28 mouse cellular contexts compared by ENCODE assay signal in the genomic region with DNA sequence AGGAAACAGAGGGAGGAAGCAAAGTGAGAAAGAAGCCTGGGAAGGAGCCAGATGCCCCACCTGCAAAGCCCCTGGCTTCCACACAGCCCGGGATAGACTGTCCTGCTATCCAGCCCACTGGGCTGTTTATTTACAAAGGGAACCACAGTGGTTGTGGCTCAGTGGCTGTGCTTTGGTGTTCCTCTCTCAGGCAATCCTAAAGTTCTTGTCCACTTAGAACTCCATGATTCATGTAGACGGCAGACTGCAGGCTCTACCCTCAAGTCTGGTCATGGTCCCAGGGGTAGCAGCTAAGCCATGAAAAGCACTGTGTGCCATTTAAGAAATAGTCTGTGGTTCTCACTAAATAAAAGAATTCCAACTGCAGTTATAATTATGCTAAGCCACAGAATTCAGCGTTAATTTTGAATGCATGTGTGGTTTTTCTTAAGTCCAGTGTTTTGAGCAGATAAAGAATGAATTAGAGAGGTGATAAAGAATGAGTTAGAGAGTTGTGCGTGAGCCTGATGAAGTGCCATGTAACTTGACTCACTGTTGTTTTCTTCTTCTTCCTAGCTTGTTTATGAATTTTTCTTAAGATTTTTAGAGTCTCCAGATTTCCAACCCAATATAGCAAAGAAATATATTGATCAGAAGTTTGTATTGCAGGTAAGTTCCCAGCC. TPM values are rescaled to one million over a fixed set of nuclear protein-coding genes. Genes with fewer than 3 reads are reported as not detected.
DNase-seq lines count a peak whose midpoint lies in the region; ATAC-seq and TF ChIP-seq lines count a peak whose summit lies in the region.
"Had no signal": no experiment of that assay in that cellular context is flagged by ENCODE, and none has a peak within 500 bp of the region (broad histone marks: within the 10 kb centered on the region; RNA-seq: fewer than 3 reads in every experiment).

No protein-coding gene starts in this region.

- 0 out of 2 replicates have a peak overlapping the region, but pooled peaks have one; percentile 33 for H3K9ac ChIP-seq in liver, embryonic 12.5 days
- H3K9ac ChIP-seq: embryonic facial prominence, embryonic 12.5 days; forebrain, embryonic 15.5 days; hindbrain, embryonic 15.5 days; limb, embryonic 13.5 days; liver, embryonic 15.5 days; midbrain, embryonic 12.5 days had no signal

- H3K9me3 ChIP-seq in liver, embryonic 12.5 days (replicated peaks), result no peaks in the 10 kb centered on the region
- H3K9me3 ChIP-seq: embryonic facial prominence, embryonic 12.5 days; forebrain, embryonic 15.5 days; G1E; hindbrain, embryonic 10.5 days; hindbrain, embryonic 15.5 days; limb, embryonic 13.5 days; liver, embryonic 15.5 days; midbrain, embryonic 12.5 days had no signal

- WGBS in liver, embryonic 12.5 days (ENCODE audit: insufficient replicate concordance), result 47% methylated on average over 4 of the region's 4 CpGs

- H3K4me2 ChIP-seq in liver, embryonic 12.5 days, result peak overlapping the region; percentile 36
- peak overlapping the region; percentile 14 for H3K4me2 ChIP-seq in myocyte (ENCODE audit: low read depth)
- H3K4me2 ChIP-seq: embryonic facial prominence, embryonic 12.5 days; forebrain, embryonic 15.5 days; hindbrain, embryonic 15.5 days; limb, embryonic 13.5 days; liver, embryonic 15.5 days; midbrain, embryonic 12.5 days had no signal

- peaks cover 7% of the 10 kb centered on the region for H3K79me2 ChIP-seq in myocyte (ENCODE audit: control insufficient read depth, insufficient read depth)

- H3K36me3 ChIP-seq in liver, embryonic 12.5 days, result peaks cover 52% of the 10 kb centered on the region
- peaks cover 15% of the 10 kb centered on the region for H3K36me3 ChIP-seq in myocyte (ENCODE audit: control insufficient read depth, insufficient read depth)

- H3K27ac ChIP-seq in liver, embryonic 12.5 days, result peak overlapping the region; percentile 24; the same call in 1 of the 2 replicates
- H3K27ac ChIP-seq: embryonic facial prominence, embryonic 12.5 days; forebrain, embryonic 15.5 days; hindbrain, embryonic 10.5 days; hindbrain, embryonic 15.5 days; limb, embryonic 13.5 days; liver, embryonic 15.5 days; midbrain, embryonic 12.5 days had no signal

- H3ac ChIP-seq in myocyte (ENCODE audit: control insufficient read depth, insufficient read length), result no peak overlapping the region

- H3K27me3 ChIP-seq in liver, embryonic 12.5 days (replicated peaks), result no peaks in the 10 kb centered on the region
- H3K27me3 ChIP-seq in myocyte (ENCODE audit: control insufficient read depth, insufficient read depth, insufficient read length), result no peaks in the 10 kb centered on the region
- H3K27me3 ChIP-seq: embryonic facial prominence, embryonic 12.5 days; forebrain, embryonic 15.5 days; hindbrain, embryonic 15.5 days; limb, embryonic 13.5 days; liver, embryonic 15.5 days; midbrain, embryonic 12.5 days had no signal

- TF ChIP-seq POLR2A in myocyte (IDR thresholded peaks at IDR 0.05; ENCODE audit: insufficient read length, low read depth), result no peak

- H3K4me1 ChIP-seq in liver, embryonic 12.5 days, result peaks cover 39% of the 10 kb centered on the region
- H3K4me1 ChIP-seq: embryonic facial prominence, embryonic 12.5 days; forebrain, embryonic 15.5 days; hindbrain, embryonic 15.5 days; limb, embryonic 13.5 days; midbrain, embryonic 12.5 days had no signal

- no peak overlapping the region for H3K4me3 ChIP-seq in liver, embryonic 12.5 days
- no peak overlapping the region for H3K4me3 ChIP-seq in myocyte
- H3K4me3 ChIP-seq: embryonic facial prominence, embryonic 12.5 days; forebrain, embryonic 15.5 days; hindbrain, embryonic 10.5 days; hindbrain, embryonic 15.5 days; limb, embryonic 13.5 days; liver, embryonic 15.5 days; midbrain, embryonic 12.5 days had no signal

- DNase-seq in liver (no peak), MEL-GATA-1-ER (ENCODE audit: extremely low read depth, low read depth) (peak; percentile 7)
- no peak for DNase-seq in lung, adult 18-20 months
- DNase-seq in lung, postnatal 14 days, result no peak
- DNase-seq: adrenal gland, postnatal 10 days; cerebellum, adult 9-10 months; cerebellum, postnatal 36 days; embryo, embryonic 11 days; heart, postnatal 14 days; kidney, adult 11 months; kidney, postnatal 25 days; retina, postnatal 1 day; right cerebral cortex, postnatal 14 days; thymus, postnatal 4 days had no signal

- ATAC-seq in liver, embryonic 12.5 days, result no peak
- 0 out of 2 replicates have a peak, but pooled peaks have one; percentile 18 for ATAC-seq in common myeloid progenitor, adult 5-6 weeks (replicated peaks; ENCODE audit: low read depth, poor library complexity, severe bottlenecking)
- ATAC-seq: activated CD4-positive, CD25-positive, alpha-beta regulatory T cell, adult 4 months; forebrain, embryonic 15.5 days; inflammation-experienced regulatory T-cells, adult 6 months; lung, postnatal 0 days had no signal

TF ChIP-seq in myocyte, 11 proteins besides CTCF, POLR2A, EP300 and RAD21:
- no peak for TF ChIP-seq USF1 (IDR thresholded peaks at IDR 0.05; ENCODE audit: low read depth)
- TF ChIP-seq SRF (IDR thresholded peaks at IDR 0.05; ENCODE audit: control insufficient read depth, insufficient read length, low read depth), result no peak
- no peak for TF ChIP-seq MYOG (IDR thresholded peaks at IDR 0.05; ENCODE audit: control insufficient read depth in 1 of 3, insufficient read depth in 1 of 3, insufficient read length in 2 of 3, low read depth in 2 of 3)
- no peak for TF ChIP-seq MAX (IDR thresholded peaks at IDR 0.05; ENCODE audit: low read depth)
- no peak for TF ChIP-seq CEBPB (IDR thresholded peaks at IDR 0.05; ENCODE audit: insufficient read depth, poor library complexity, severe bottlenecking)
- no peak for TF ChIP-seq REST (IDR thresholded peaks at IDR 0.05; ENCODE audit: insufficient read depth, insufficient read length)
- no peak for TF ChIP-seq MYOD1 (IDR thresholded peaks at IDR 0.05; ENCODE audit: control insufficient read depth in 1 of 3, insufficient read length in 2 of 3, low read depth in 2 of 3)
- TF ChIP-seq TCF12 (IDR thresholded peaks at IDR 0.05; ENCODE audit: insufficient read depth, poor library complexity, severe bottlenecking), result no peak
- no peak for TF ChIP-seq TCF3 (IDR thresholded peaks at IDR 0.05; ENCODE audit: insufficient read length, low read depth)
- TF ChIP-seq POLR2AphosphoS2 (IDR thresholded peaks at IDR 0.05; ENCODE audit: insufficient read length, low read depth), result no peak
- TF ChIP-seq E2F4 (IDR thresholded peaks at IDR 0.05; ENCODE audit: insufficient read depth), result no peak

RNA-seq across cellular contexts. Expression of gene Dync1h1, which starts 56.1 kb away (rescaled TPM):
- polyA plus RNA-seq in liver, embryonic 12.5 days (2016; fragmentation: Nextera tagmentation; extraction: Ambion mirVana), result 20.5 and 23.0 TPM in 2 replicates
- 109 and 127 TPM in 2 replicates for total RNA-seq in common myeloid progenitor, adult 5-6 weeks (2017)
- 128 TPM for polyA plus RNA-seq in myocyte (2012; fragmentation: generic; extraction: Trizol)
